Mouse (Mus musculus) kidney, embryonic 14.5 days (tissue): Measurements from ENCODE around the gene Vrk1. TPM values are rescaled to one million over a fixed set of nuclear protein-coding genes. Genes with fewer than 3 reads are reported as not detected.

Source experiments
- ATAC-seq: fragments of 200-750 bp; cut with Nextera tagmentation; 2 replicates; pipeline ENCODE4 v1.8.0; 2017; ENCODE audit warnings: moderate number of reproducible peaks, mild to moderate bottlenecking, moderate TSS enrichment, moderate library complexity; ENCODE audit not compliant: low FRiP score, low TSS enrichment
- H3K27ac ChIP-seq: fragments of 300-500 bp; sonication (generic); 2 replicates; pipeline ENCODE4 v1.5.1; 2014; ENCODE audit warnings: low read depth, mild to moderate bottlenecking, low read length, moderate library complexity, mixed read lengths
- H3K27me3 ChIP-seq: fragments of 300-500 bp; sonication (generic); 2 replicates; pipeline ENCODE4 v1.6.1; 2014; ENCODE audit warnings: mild to moderate bottlenecking, low read length; ENCODE audit not compliant: control insufficient read depth, insufficient read depth
- H3K36me3 ChIP-seq: fragments of 300-500 bp; sonication (generic); 2 replicates; pipeline ENCODE4 v1.6.1; 2014; ENCODE audit warnings: low read length, mixed read lengths; ENCODE audit not compliant: control insufficient read depth, insufficient read depth
- H3K4me1 ChIP-seq: fragments of 300-500 bp; sonication (generic); 2 replicates; pipeline ENCODE4 v1.6.1; 2014; ENCODE audit warnings: low read length, mixed read lengths; ENCODE audit not compliant: control insufficient read depth, insufficient read depth
- H3K4me2 ChIP-seq: fragments of 300-500 bp; sonication (generic); replicated peaks from 2 replicates; pipeline ENCODE4 v1.6.1; 2014; ENCODE audit warnings: low read depth, mild to moderate bottlenecking, low read length
- H3K4me3 ChIP-seq: fragments of 300-500 bp; sonication (generic); 2 replicates; pipeline ENCODE4 v1.5.1; 2014; ENCODE audit warnings: mild to moderate bottlenecking, low read length
- H3K9ac ChIP-seq: fragments of 300-500 bp; sonication (generic); 2 replicates; pipeline ENCODE4 v1.6.1; 2014; ENCODE audit warnings: low read depth, mild to moderate bottlenecking, low read length, moderate library complexity
- H3K9me3 ChIP-seq: fragments of 300-500 bp; sonication (generic); 2 replicates; pipeline ENCODE4 v1.6.1; 2016; ENCODE audit warnings: low read length; ENCODE audit not compliant: control insufficient read depth
- WGBS: fragments of 180-500 bp; shearing (Covaris S2); extraction: QIAGEN DNeasy Blood & Tissue Kit; methylation state at CpG from one replicate; pipeline ENCODE4 v1.1.7; 2014; 5-methylcytosine and 5-hydroxymethylcytosine counted together
- polyA plus RNA-seq: library from polyadenylated mRNA; unstranded; fragments of >200 nt; fragmentation: Nextera tagmentation; extraction: Ambion mirVana; gene quantifications from 2 replicates; pipeline ENCODE4 v1.2.1, GENCODE M21; 2014

Vrk1 gene
- polyA plus RNA-seq, 1 experiment from 2014 or later, result 84.8 TPM

DNA sequence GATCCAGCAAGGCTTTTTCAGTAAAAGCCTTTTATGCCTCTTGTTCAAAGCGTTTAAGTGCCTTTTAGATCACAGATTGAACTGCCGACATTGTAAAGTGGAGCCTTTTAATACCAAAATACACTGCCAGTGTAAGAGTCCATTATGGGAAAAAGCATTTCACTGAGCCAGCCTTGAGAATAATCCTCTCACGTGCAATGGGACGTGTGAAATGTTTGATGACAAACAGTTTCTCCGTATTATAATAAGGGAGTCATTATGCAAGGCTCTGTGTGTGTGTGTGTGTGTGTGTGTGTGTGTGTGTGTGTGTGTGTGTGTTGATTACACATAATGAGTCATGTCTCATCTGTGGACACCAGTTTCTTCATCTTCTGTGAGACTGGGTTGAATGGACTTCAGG is 17.3 kb upstream of the Vrk1 start:
- Histone ChIP-seq H3K9ac (no peak overlapping the region), H3K36me3 (no peaks in the 10 kb centered on the region), H3K4me1 (no peaks in the 10 kb centered on the region), H3K4me2 (no peak overlapping the region), H3K9me3 (no peaks in the 10 kb centered on the region), H3K4me3 (no peak overlapping the region), H3K27me3 (no peaks in the 10 kb centered on the region), H3K27ac (no peak overlapping the region)
- no peak for ATAC-seq
- 87% methylated on average over 5 of the region's 5 CpGs for WGBS

DNA sequence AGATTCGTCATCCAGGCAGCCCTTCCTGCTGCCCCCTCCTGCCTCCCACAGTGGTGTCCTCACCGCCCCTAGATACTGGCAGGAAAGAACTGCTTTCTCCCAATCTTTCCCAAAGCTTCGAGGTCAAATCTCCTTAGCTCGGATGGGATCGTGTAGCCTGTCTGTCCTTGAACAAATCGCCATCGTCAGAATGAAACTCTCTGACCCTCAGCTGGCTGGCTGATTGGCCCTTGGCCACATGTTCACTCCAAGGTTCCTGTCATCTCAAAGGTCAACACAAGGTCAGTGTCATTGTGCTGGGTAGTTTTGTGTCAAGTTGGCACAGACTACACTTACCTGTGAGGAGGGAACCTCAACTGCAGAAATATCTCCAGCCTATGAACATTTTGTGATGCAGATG is 16.7 kb upstream of the Vrk1 start:
- WGBS, result 52% methylated on average over 7 of the region's 7 CpGs

GRCm38 (mm10) chr12:105995940-105996339 is 14.1 kb upstream of the Vrk1 start:
- WGBS, result 65% methylated on average over 4 of the region's 4 CpGs
- Histone ChIP-seq H3K4me1 (no peaks in the 10 kb centered on the region), H3K4me3 (no peak overlapping the region), H3K27me3 (no peaks in the 10 kb centered on the region), H3K4me2 (no peak overlapping the region), H3K27ac (no peak overlapping the region), H3K9me3 (no peaks in the 10 kb centered on the region), H3K36me3 (no peaks in the 10 kb centered on the region), H3K9ac (no peak overlapping the region)
- ATAC-seq, result no peak

More for the DNA sequence above, 16.7 kb upstream of the Vrk1 start:
- ATAC-seq, result no peak
- H3K4me2 ChIP-seq, result no peak overlapping the region
- no peak overlapping the region for H3K9ac ChIP-seq
- no peaks in the 10 kb centered on the region for H3K27me3 ChIP-seq
- H3K4me1 ChIP-seq, result no peaks in the 10 kb centered on the region
- no peaks in the 10 kb centered on the region for H3K36me3 ChIP-seq
- H3K9me3 ChIP-seq, result no peaks in the 10 kb centered on the region
- H3K4me3 ChIP-seq, result no peak overlapping the region
- no peak overlapping the region for H3K27ac ChIP-seq

DNA sequence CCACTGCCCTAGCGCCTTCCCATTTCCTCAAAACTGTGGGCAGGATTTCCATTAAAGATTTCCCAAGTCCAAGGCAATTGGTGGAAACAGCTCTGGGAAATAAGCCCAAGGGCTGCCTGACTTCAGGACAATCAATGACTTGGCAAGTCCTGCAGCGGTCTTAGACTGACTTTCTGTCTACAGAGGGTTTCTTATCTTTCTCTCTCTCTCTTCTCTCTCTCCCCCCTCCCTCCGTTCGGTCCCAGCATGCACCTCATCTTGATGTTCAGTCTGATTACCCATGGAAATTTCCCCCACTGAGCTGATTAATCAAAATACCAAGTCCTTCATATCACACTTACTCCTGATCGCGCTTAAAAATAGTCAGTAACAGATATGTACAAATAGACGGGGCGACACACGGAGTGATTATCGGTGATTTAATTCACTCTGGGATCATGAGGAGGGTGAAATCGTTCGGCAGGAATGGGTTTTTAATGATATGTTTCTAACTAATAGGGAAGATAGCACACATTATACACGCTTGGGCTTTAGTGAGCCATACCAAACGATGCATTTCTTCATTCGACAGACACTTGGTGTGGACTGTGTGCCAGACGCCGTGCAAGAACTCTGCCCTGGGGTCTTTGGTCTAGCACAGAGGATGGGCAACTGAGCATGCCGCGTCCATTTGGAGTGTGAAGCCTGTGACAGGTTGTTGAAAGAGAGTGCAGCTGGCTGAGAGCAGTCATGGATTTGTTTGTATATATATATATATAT is 12.8 kb upstream of the Vrk1 start:
- ATAC-seq, result no peak

DNA sequence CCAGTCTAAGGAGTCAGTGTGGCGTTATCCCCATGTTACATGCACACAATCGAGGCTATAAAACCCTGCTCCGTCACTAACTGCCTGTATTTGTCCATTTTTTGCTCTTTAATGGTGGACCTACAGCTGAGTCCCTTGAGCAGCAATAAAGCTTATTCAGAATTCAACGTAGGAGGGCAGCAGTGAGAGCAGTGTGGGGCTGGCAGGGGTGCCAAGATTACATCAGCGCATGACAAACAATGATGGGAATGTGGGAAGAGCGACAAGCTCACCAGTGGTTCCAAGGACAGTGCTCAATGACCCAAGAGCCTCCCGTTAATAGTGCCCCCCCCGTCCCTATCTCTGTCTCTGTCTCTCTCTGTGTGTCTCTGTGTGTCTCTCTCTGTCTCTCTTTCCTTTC is 8.3 kb upstream of the Vrk1 start:
- no peaks in the 10 kb centered on the region for H3K4me1 ChIP-seq
- no peak overlapping the region for H3K4me2 ChIP-seq
- H3K4me3 ChIP-seq, result no peak overlapping the region
- WGBS, result 59% methylated on average over 8 of the region's 8 CpGs
- H3K9me3 ChIP-seq, result peaks cover 5% of the 10 kb centered on the region; the same call in 1 of the 2 replicates
- no peaks in the 10 kb centered on the region for H3K36me3 ChIP-seq
- no peak for ATAC-seq
- no peaks in the 10 kb centered on the region for H3K27me3 ChIP-seq
- no peak overlapping the region for H3K9ac ChIP-seq
- H3K27ac ChIP-seq, result no peak overlapping the region

More for the DNA sequence above, 12.8 kb upstream of the Vrk1 start:
- no peak overlapping the region for H3K9ac ChIP-seq
- no peaks in the 10 kb centered on the region for H3K36me3 ChIP-seq
- no peaks in the 10 kb centered on the region for H3K4me1 ChIP-seq
- no peaks in the 10 kb centered on the region for H3K27me3 ChIP-seq
- H3K4me3 ChIP-seq, result no peak overlapping the region
- no peak overlapping the region for H3K4me2 ChIP-seq
- no peak overlapping the region for H3K27ac ChIP-seq
- no peaks in the 10 kb centered on the region for H3K9me3 ChIP-seq
- 90% methylated on average over 19 of the region's 19 CpGs for WGBS

DNA sequence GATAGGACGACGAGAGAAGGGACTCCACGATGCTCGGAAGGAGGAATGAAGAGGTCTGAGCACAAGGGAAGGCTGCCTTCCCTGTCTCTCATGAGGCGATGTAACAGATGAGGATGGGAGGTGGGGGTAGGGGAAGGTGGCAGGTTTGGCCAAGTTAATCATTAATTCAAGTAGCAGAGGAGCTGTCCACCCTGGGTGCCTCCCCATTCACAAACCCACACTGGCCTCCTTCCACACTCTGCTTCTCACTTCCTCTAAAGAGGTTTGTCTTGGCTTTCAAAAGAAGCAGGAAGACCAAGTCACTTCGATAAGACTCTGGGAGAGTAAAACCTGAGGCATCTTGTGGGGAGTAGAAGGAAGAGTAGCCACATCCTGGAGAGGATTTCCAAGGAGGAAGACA is 5.3 kb upstream of the Vrk1 start:
- Histone ChIP-seq H3K27me3 (no peaks in the 10 kb centered on the region), H3K9ac (no peak overlapping the region), H3K4me2 (no peak overlapping the region), H3K9me3 (peaks cover 5% of the 10 kb centered on the region; the same call in 1 of the 2 replicates), H3K4me3 (no peak overlapping the region), H3K27ac (no peak overlapping the region), H3K4me1 (no peaks in the 10 kb centered on the region), H3K36me3 (no peaks in the 10 kb centered on the region)
- no peak for ATAC-seq
- WGBS, result 75% methylated on average over 6 of the region's 6 CpGs

DNA sequence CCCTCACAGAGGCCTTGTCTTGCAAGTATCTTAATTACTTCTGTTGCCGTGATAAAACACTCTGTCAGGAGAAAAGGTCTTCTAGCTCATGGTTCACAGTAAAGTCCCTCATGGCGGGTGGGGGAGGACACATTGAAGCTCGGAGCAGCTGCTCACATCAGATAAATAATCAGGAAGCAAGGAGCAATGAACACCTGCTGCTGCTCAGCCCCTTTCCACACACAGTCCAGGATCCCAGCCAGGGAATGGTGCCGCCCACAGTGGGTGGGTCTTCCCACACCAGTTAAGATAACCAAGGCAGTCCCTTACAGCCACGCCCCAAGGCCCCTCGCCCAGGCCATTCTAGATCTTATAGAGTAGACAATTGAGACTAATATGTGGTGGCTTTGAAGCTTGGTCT is 3.8 kb upstream of the Vrk1 start:
- no peak for ATAC-seq
- no peaks in the 10 kb centered on the region for H3K4me1 ChIP-seq
- no peak overlapping the region for H3K4me3 ChIP-seq
- peaks cover 5% of the 10 kb centered on the region; the same call in 1 of the 2 replicates for H3K9me3 ChIP-seq
- no peaks in the 10 kb centered on the region for H3K27me3 ChIP-seq
- no peaks in the 10 kb centered on the region for H3K36me3 ChIP-seq
- H3K27ac ChIP-seq, result no peak overlapping the region
- WGBS, result 78% methylated on average over 6 of the region's 6 CpGs
- no peak overlapping the region for H3K9ac ChIP-seq
- H3K4me2 ChIP-seq, result no peak overlapping the region

- H3K27ac ChIP-seq, result no peak overlapping the region
- no peak for ATAC-seq
- 83% methylated on average over 22 of the region's 22 CpGs for WGBS
- H3K9me3 ChIP-seq, result peaks cover 3% of the 10 kb centered on the region; the same call in 1 of the 2 replicates
- no peak overlapping the region for H3K9ac ChIP-seq
- H3K27me3 ChIP-seq, result no peaks in the 10 kb centered on the region
- H3K36me3 ChIP-seq, result no peaks in the 10 kb centered on the region
- H3K4me3 ChIP-seq, result no peak overlapping the region
- H3K4me2 ChIP-seq, result no peak overlapping the region
- H3K4me1 ChIP-seq, result 0 out of 2 replicates have a peak, but pooled peaks cover 3% of the 10 kb centered on the region
Observed at GRCm38 (mm10) chr12:106008348-106009050, 1.5 kb upstream of the Vrk1 start.
